Mouse (Mus musculus) macrophage (primary cell): ENCODE data around the gene Mrpl1. TPM values are rescaled to one million over a fixed set of nuclear protein-coding genes. Genes with fewer than 3 reads are reported as not detected.

Source experiments
- H3K27ac ChIP-seq: fragments of 350-480 bp; formaldehyde crosslinking; 2 replicates; pipeline ENCODE4 v1.9.0; 2021
- H3K36me3 ChIP-seq: fragments of 350-480 bp; formaldehyde crosslinking; 2 replicates; pipeline ENCODE4 v1.9.0; 2021; ENCODE audit errors: inconsistent target
- H3K4me3 ChIP-seq: fragments of 350-480 bp; formaldehyde crosslinking; 2 replicates; pipeline ENCODE4 v1.9.0; 2021; ENCODE audit errors: inconsistent target
- H3K79me2 ChIP-seq: fragments of 350-480 bp; formaldehyde crosslinking; 2 replicates; pipeline ENCODE4 v1.9.0; 2021; ENCODE audit errors: inconsistent target
- WGBS: methylation state at CpG from one replicate; pipeline ENCODE4 v1.1.7; 2026; ENCODE audit warnings: inconsistent platforms; ENCODE audit not compliant: missing documents; 5-methylcytosine and 5-hydroxymethylcytosine counted together
- polyA plus RNA-seq: library from polyadenylated mRNA; stranded (reverse); fragments of 250-400 nt; gene quantifications from 3 replicates; pipeline ENCODE4 v1.2.4, GENCODE M21; 2018; ENCODE audit warnings: inconsistent platforms

Gene Mrpl1
- polyA plus RNA-seq, 1 experiment from 2014 or later, result 20.4 TPM

GRCm38 (mm10) chr5:96183987-96184386, 25.3 kb upstream of the Mrpl1 start:
- Histone ChIP-seq H3K27ac (no peak overlapping the region), H3K79me2 (no peaks in the 10 kb centered on the region), H3K36me3 (no peaks in the 10 kb centered on the region), H3K4me3 (no peak overlapping the region)
- WGBS, result 94% methylated on average over 2 of the region's 2 CpGs

- WGBS, result 92% methylated on average over 1 of the region's 1 CpGs
- no peaks in the 10 kb centered on the region for H3K79me2 ChIP-seq
- H3K4me3 ChIP-seq, result no peak overlapping the region
- H3K27ac ChIP-seq, result no peak overlapping the region
- H3K36me3 ChIP-seq, result no peaks in the 10 kb centered on the region
These were observed 19.5 kb upstream of the Mrpl1 start for GRCm38 (mm10) chr5:96189761-96190160.

GRCm38 (mm10) chr5:96191251-96191650, 18.0 kb upstream of the Mrpl1 start:
- no peaks in the 10 kb centered on the region for H3K36me3 ChIP-seq
- H3K4me3 ChIP-seq, result no peak overlapping the region
- WGBS, result 62% methylated on average over 4 of the region's 4 CpGs

GRCm38 (mm10) chr5:96196547-96197052, 12.7 kb upstream of the Mrpl1 start:
- no peaks in the 10 kb centered on the region for H3K36me3 ChIP-seq
- 67% methylated on average over 2 of the region's 2 CpGs for WGBS
- no peak overlapping the region for H3K4me3 ChIP-seq
- no peaks in the 10 kb centered on the region for H3K79me2 ChIP-seq
- H3K27ac ChIP-seq, result no peak overlapping the region

More at GRCm38 (mm10) chr5:96191251-96191650, 18.0 kb upstream of the Mrpl1 start:
- Histone ChIP-seq H3K79me2 (no peaks in the 10 kb centered on the region), H3K27ac (no peak overlapping the region)

- 94% methylated on average over 6 of the region's 6 CpGs for WGBS
These were observed 11.0 kb upstream of the Mrpl1 start for GRCm38 (mm10) chr5:96198271-96198670.

GRCm38 (mm10) chr5:96200269-96200668, 9.0 kb upstream of the Mrpl1 start:
- H3K27ac ChIP-seq, result no peak overlapping the region
- no peak overlapping the region for H3K4me3 ChIP-seq
- H3K79me2 ChIP-seq, result no peaks in the 10 kb centered on the region
- no peaks in the 10 kb centered on the region for H3K36me3 ChIP-seq
- 79% methylated on average over 3 of the region's 3 CpGs for WGBS

More at GRCm38 (mm10) chr5:96198271-96198670, 11.0 kb upstream of the Mrpl1 start:
- Histone ChIP-seq H3K4me3 (no peak overlapping the region), H3K79me2 (no peaks in the 10 kb centered on the region), H3K27ac (no peak overlapping the region), H3K36me3 (no peaks in the 10 kb centered on the region)

- Histone ChIP-seq H3K36me3 (no peaks in the 10 kb centered on the region), H3K4me3 (no peak overlapping the region), H3K27ac (no peak overlapping the region), H3K79me2 (no peaks in the 10 kb centered on the region)
- 97% methylated on average over 10 of the region's 10 CpGs for WGBS
These were observed 7.7 kb upstream of the Mrpl1 start for GRCm38 (mm10) chr5:96201462-96202154.

- Histone ChIP-seq H3K36me3 (no peaks in the 10 kb centered on the region), H3K79me2 (peaks cover 20% of the 10 kb centered on the region), H3K4me3 (no peak overlapping the region), H3K27ac (no peak overlapping the region)
- WGBS, result 40% methylated on average over 2 of the region's 2 CpGs
These were observed 2.4 kb upstream of the Mrpl1 start for GRCm38 (mm10) chr5:96206897-96207296.

GRCm38 (mm10) chr5:96207531-96207930, 1.8 kb upstream of the Mrpl1 start:
- 95% methylated on average over 2 of the region's 2 CpGs for WGBS
- H3K36me3 ChIP-seq, result no peaks in the 10 kb centered on the region
- H3K27ac ChIP-seq, result no peak overlapping the region

GRCm38 (mm10) chr5:96208543-96208942, 750 bp upstream of the Mrpl1 start:
- H3K36me3 ChIP-seq, result no peaks in the 10 kb centered on the region
- no peak overlapping the region for H3K4me3 ChIP-seq
- H3K27ac ChIP-seq, result peak overlapping the region; percentile 84
- WGBS, result 0% methylated on average over 4 of the region's 4 CpGs
- peaks cover 36% of the 10 kb centered on the region for H3K79me2 ChIP-seq

More at GRCm38 (mm10) chr5:96207531-96207930, 1.8 kb upstream of the Mrpl1 start:
- peaks cover 26% of the 10 kb centered on the region for H3K79me2 ChIP-seq
- no peak overlapping the region for H3K4me3 ChIP-seq

- H3K4me3 ChIP-seq, result peak overlapping the region; percentile 96
These were observed 757 bp downstream of the Mrpl1 start for GRCm38 (mm10) chr5:96209916-96210583.

GRCm38 (mm10) chr5:96218648-96219047, 9.4 kb downstream of the Mrpl1 start:
- Histone ChIP-seq H3K27ac (no peak overlapping the region), H3K36me3 (0 out of 2 replicates have a peak, but pooled peaks cover 11% of the 10 kb centered on the region), H3K4me3 (no peak overlapping the region), H3K79me2 (peaks cover 88% of the 10 kb centered on the region)
- 83% methylated on average over 3 of the region's 3 CpGs for WGBS

More at GRCm38 (mm10) chr5:96209916-96210583, 757 bp downstream of the Mrpl1 start:
- Histone ChIP-seq H3K36me3 (0 out of 2 replicates have a peak, but pooled peaks cover 10% of the 10 kb centered on the region), H3K79me2 (peaks cover 50% of the 10 kb centered on the region), H3K27ac (peak overlapping the region; percentile 84)
- under 1% methylated on average over 35 of the region's 35 CpGs for WGBS

- Histone ChIP-seq H3K79me2 (peaks cover 88% of the 10 kb centered on the region), H3K27ac (no peak overlapping the region)
- 92% methylated on average over 4 of the region's 4 CpGs for WGBS
These were observed 10.2 kb downstream of the Mrpl1 start for GRCm38 (mm10) chr5:96219512-96219911.

GRCm38 (mm10) chr5:96221298-96221697, 12.0 kb downstream of the Mrpl1 start:
- WGBS, result 0% methylated on average over 1 of the region's 1 CpGs
- Histone ChIP-seq H3K79me2 (peaks cover 78% of the 10 kb centered on the region), H3K27ac (peak overlapping the region; percentile 82), H3K36me3 (peaks cover 7% of the 10 kb centered on the region; the same call in 1 of the 2 replicates), H3K4me3 (no peak overlapping the region)

More at GRCm38 (mm10) chr5:96219512-96219911, 10.2 kb downstream of the Mrpl1 start:
- 0 out of 2 replicates have a peak, but pooled peaks cover 7% of the 10 kb centered on the region for H3K36me3 ChIP-seq
- no peak overlapping the region for H3K4me3 ChIP-seq
